Mouse (Mus musculus): Measurements from ENCODE around the gene Shc4. TPM values are rescaled to one million over a fixed set of nuclear protein-coding genes. Genes with fewer than 3 reads are reported as not detected.

Shc4 gene
- polyA plus RNA-seq, 1 experiment from 2014 or later = 1.3 TPM

GRCm38 (mm10) chr2:125644912-125645311, 79.0 kb downstream of the Shc4 start:
- Histone ChIP-seq H3K4me2 (ENCODE audit: low read depth, low read length, severe bottlenecking) (no peak overlapping the region), H3K27me3 (ENCODE audit: control insufficient read depth, insufficient read depth, low read length) (no peaks in the 10 kb centered on the region), H3K9me3 (ENCODE audit: control insufficient read depth, low read length) (no peaks in the 10 kb centered on the region), H3K36me3 (ENCODE audit: control insufficient read depth, insufficient read depth, low read length) (no peaks in the 10 kb centered on the region), H3K27ac (ENCODE audit: low read depth, low read length) (no peak overlapping the region), H3K9ac (ENCODE audit: low read length) (no peak overlapping the region), H3K4me1 (replicated peaks; ENCODE audit: control insufficient read depth, insufficient read depth, low read length) (no peaks in the 10 kb centered on the region), H3K4me3 (ENCODE audit: low read depth, low read length) (no peak overlapping the region)
- no peak for ATAC-seq (replicated peaks; ENCODE audit: low FRiP score)
- 80% methylated on average over 6 of the region's 6 CpGs for WGBS
- no peak for DNase-seq (ENCODE audit: low spot score)

- no peak for DNase-seq (ENCODE audit: low spot score)
- WGBS = 89% methylated on average over 7 of the region's 7 CpGs
- no peak for ATAC-seq (replicated peaks; ENCODE audit: low FRiP score)
- Histone ChIP-seq H3K4me3 (ENCODE audit: low read depth, low read length) (no peak overlapping the region), H3K27me3 (ENCODE audit: control insufficient read depth, insufficient read depth, low read length) (no peaks in the 10 kb centered on the region), H3K9me3 (ENCODE audit: control insufficient read depth, low read length) (no peaks in the 10 kb centered on the region), H3K4me2 (ENCODE audit: low read depth, low read length, severe bottlenecking) (no peak overlapping the region), H3K27ac (ENCODE audit: low read depth, low read length) (no peak overlapping the region), H3K9ac (ENCODE audit: low read length) (no peak overlapping the region), H3K4me1 (replicated peaks; ENCODE audit: control insufficient read depth, insufficient read depth, low read length) (no peaks in the 10 kb centered on the region), H3K36me3 (ENCODE audit: control insufficient read depth, insufficient read depth, low read length) (no peaks in the 10 kb centered on the region)
Observed at GRCm38 (mm10) chr2:125637331-125637730, 86.6 kb downstream of the Shc4 start.

GRCm38 (mm10) chr2:125630010-125630409, 93.9 kb downstream of the Shc4 start:
- Histone ChIP-seq H3K36me3 (ENCODE audit: control insufficient read depth, insufficient read depth, low read length) (no peaks in the 10 kb centered on the region), H3K27ac (ENCODE audit: low read depth, low read length) (no peak overlapping the region), H3K4me3 (ENCODE audit: low read depth, low read length) (no peak overlapping the region), H3K27me3 (ENCODE audit: control insufficient read depth, insufficient read depth, low read length) (no peaks in the 10 kb centered on the region), H3K4me1 (replicated peaks; ENCODE audit: control insufficient read depth, insufficient read depth, low read length) (no peaks in the 10 kb centered on the region), H3K4me2 (ENCODE audit: low read depth, low read length, severe bottlenecking) (no peak overlapping the region), H3K9ac (ENCODE audit: low read length) (no peak overlapping the region), H3K9me3 (ENCODE audit: control insufficient read depth, low read length) (no peaks in the 10 kb centered on the region)
- DNase-seq (ENCODE audit: low spot score) (no peak), ATAC-seq (replicated peaks; ENCODE audit: low FRiP score) (no peak)
- 90% methylated on average over 2 of the region's 2 CpGs for WGBS

GRCm38 (mm10) chr2:125628487-125628886, 95.5 kb downstream of the Shc4 start:
- Histone ChIP-seq H3K4me3 (ENCODE audit: low read depth, low read length) (no peak overlapping the region), H3K4me2 (ENCODE audit: low read depth, low read length, severe bottlenecking) (no peak overlapping the region), H3K36me3 (ENCODE audit: control insufficient read depth, insufficient read depth, low read length) (no peaks in the 10 kb centered on the region), H3K27me3 (ENCODE audit: control insufficient read depth, insufficient read depth, low read length) (no peaks in the 10 kb centered on the region), H3K4me1 (replicated peaks; ENCODE audit: control insufficient read depth, insufficient read depth, low read length) (no peaks in the 10 kb centered on the region), H3K9me3 (ENCODE audit: control insufficient read depth, low read length) (no peaks in the 10 kb centered on the region), H3K27ac (ENCODE audit: low read depth, low read length) (no peak overlapping the region), H3K9ac (ENCODE audit: low read length) (no peak overlapping the region)
- DNase-seq (ENCODE audit: low spot score) (no peak), ATAC-seq (replicated peaks; ENCODE audit: low FRiP score) (no peak)
- 84% methylated on average over 6 of the region's 6 CpGs for WGBS

GRCm38 (mm10) chr2:125626536-125626935, 97.4 kb downstream of the Shc4 start:
- 90% methylated on average over 4 of the region's 4 CpGs for WGBS
- no peak for DNase-seq (ENCODE audit: low spot score)
- Histone ChIP-seq H3K9ac (ENCODE audit: low read length) (no peak overlapping the region), H3K4me2 (ENCODE audit: low read depth, low read length, severe bottlenecking) (no peak overlapping the region), H3K36me3 (ENCODE audit: control insufficient read depth, insufficient read depth, low read length) (no peaks in the 10 kb centered on the region), H3K4me3 (ENCODE audit: low read depth, low read length) (no peak overlapping the region), H3K27me3 (ENCODE audit: control insufficient read depth, insufficient read depth, low read length) (no peaks in the 10 kb centered on the region), H3K27ac (ENCODE audit: low read depth, low read length) (no peak overlapping the region), H3K9me3 (ENCODE audit: control insufficient read depth, low read length) (no peaks in the 10 kb centered on the region), H3K4me1 (replicated peaks; ENCODE audit: control insufficient read depth, insufficient read depth, low read length) (no peaks in the 10 kb centered on the region; the same call in 1 of the 2 replicates)
- no peak for ATAC-seq (replicated peaks; ENCODE audit: low FRiP score)

GRCm38 (mm10) chr2:125624837-125625351, 99.1 kb downstream of the Shc4 start, which contains the start of gene Cep152:
Gene Cep152, minus strand, starts transcription at chr2:125625113.
- Histone ChIP-seq H3K4me1 (replicated peaks; ENCODE audit: control insufficient read depth, insufficient read depth, low read length) (peaks cover 6% of the 10 kb centered on the region; the same call in 1 of the 2 replicates), H3K9me3 (ENCODE audit: control insufficient read depth, low read length) (no peaks in the 10 kb centered on the region), H3K9ac (ENCODE audit: low read length) (peak within 1 kb of the TSS; percentile 82), H3K4me2 (ENCODE audit: low read depth, low read length, severe bottlenecking) (peak within 1 kb of the TSS; percentile 57), H3K27ac (ENCODE audit: low read depth, low read length) (no peak within 1 kb of the TSS), H3K27me3 (ENCODE audit: control insufficient read depth, insufficient read depth, low read length) (no peaks in the 10 kb centered on the region), H3K36me3 (ENCODE audit: control insufficient read depth, insufficient read depth, low read length) (no peaks in the 10 kb centered on the region), H3K4me3 (ENCODE audit: low read depth, low read length) (peak within 1 kb of the TSS; percentile 87)
- DNase-seq (ENCODE audit: low spot score) (peak; percentile 98), ATAC-seq (replicated peaks; ENCODE audit: low FRiP score) (peak; percentile 98)
- under 1% methylated on average over 50 of the region's 50 CpGs for WGBS

- DNase-seq (ENCODE audit: low spot score) (no peak), ATAC-seq (replicated peaks; ENCODE audit: low FRiP score) (no peak)
- Histone ChIP-seq H3K4me1 (replicated peaks; ENCODE audit: control insufficient read depth, insufficient read depth, low read length) (peaks cover 6% of the 10 kb centered on the region; the same call in 1 of the 2 replicates), H3K27ac (ENCODE audit: low read depth, low read length) (no peak overlapping the region), H3K4me3 (ENCODE audit: low read depth, low read length) (peak overlapping the region; percentile 87), H3K9ac (ENCODE audit: low read length) (peak overlapping the region; percentile 82), H3K4me2 (ENCODE audit: low read depth, low read length, severe bottlenecking) (peak overlapping the region; percentile 57), H3K9me3 (ENCODE audit: control insufficient read depth, low read length) (no peaks in the 10 kb centered on the region), H3K27me3 (ENCODE audit: control insufficient read depth, insufficient read depth, low read length) (no peaks in the 10 kb centered on the region), H3K36me3 (ENCODE audit: control insufficient read depth, insufficient read depth, low read length) (no peaks in the 10 kb centered on the region; the same call in 1 of the 2 replicates)
- 18% methylated on average over 9 of the region's 9 CpGs for WGBS
Observed at GRCm38 (mm10) chr2:125624127-125624685, 99.7 kb downstream of the Shc4 start.

- 94% methylated on average over 15 of the region's 15 CpGs for WGBS
- Histone ChIP-seq H3K36me3 (ENCODE audit: control insufficient read depth, insufficient read depth, low read length) (no peaks in the 10 kb centered on the region; the same call in 1 of the 2 replicates), H3K4me1 (replicated peaks; ENCODE audit: control insufficient read depth, insufficient read depth, low read length) (peaks cover 6% of the 10 kb centered on the region; the same call in 1 of the 2 replicates), H3K27me3 (ENCODE audit: control insufficient read depth, insufficient read depth, low read length) (no peaks in the 10 kb centered on the region), H3K27ac (ENCODE audit: low read depth, low read length) (no peak overlapping the region), H3K9ac (ENCODE audit: low read length) (no peak overlapping the region), H3K4me2 (ENCODE audit: low read depth, low read length, severe bottlenecking) (no peak overlapping the region; the same call in 1 of the 2 replicates), H3K9me3 (ENCODE audit: control insufficient read depth, low read length) (no peaks in the 10 kb centered on the region), H3K4me3 (ENCODE audit: low read depth, low read length) (no peak overlapping the region; the same call in 1 of the 2 replicates)
- ATAC-seq (replicated peaks; ENCODE audit: low FRiP score) = no peak
- no peak for DNase-seq (ENCODE audit: low spot score)
Observed at GRCm38 (mm10) chr2:125623211-125623610, 100.7 kb downstream of the Shc4 start.

All from forebrain, embryonic 11.5 days (tissue).